Mouse (Mus musculus): ENCODE results near the gene Gm6309. TPM values are rescaled to one million over a fixed set of nuclear protein-coding genes. Genes with fewer than 3 reads are reported as not detected.

Gene Gm6309
- not detected for polyA plus RNA-seq (2014; fragmentation: Illumina TruSeq; extraction: RNeasy Lipid Tissue Mini Kit (QIAGEN cat#74804); ENCODE audit: low read depth, low replicate concordance)

DNA sequence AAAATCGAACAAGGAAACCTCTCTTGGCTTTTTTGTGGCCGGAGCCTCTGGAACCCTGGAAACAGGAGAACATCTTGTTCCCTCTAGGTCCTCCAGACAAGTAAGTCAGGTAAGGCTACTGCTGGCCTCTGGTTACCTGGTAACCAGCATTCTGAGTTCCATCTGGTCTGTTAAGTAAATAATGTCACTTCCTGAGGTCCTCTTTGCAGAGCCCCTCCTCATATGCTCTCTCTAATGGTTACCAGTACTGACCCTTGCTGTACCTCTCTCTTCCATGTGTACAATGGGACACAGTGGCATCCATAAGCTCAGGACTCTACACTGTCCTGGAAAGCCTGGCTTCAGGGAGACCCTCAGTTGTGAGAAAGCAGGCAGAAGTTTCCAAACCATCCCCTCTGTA is at the start of gene Gm6309:
Gene Gm6309, minus strand, starts transcription at position 101 of the 400 bp plus-strand sequence.

DNA sequence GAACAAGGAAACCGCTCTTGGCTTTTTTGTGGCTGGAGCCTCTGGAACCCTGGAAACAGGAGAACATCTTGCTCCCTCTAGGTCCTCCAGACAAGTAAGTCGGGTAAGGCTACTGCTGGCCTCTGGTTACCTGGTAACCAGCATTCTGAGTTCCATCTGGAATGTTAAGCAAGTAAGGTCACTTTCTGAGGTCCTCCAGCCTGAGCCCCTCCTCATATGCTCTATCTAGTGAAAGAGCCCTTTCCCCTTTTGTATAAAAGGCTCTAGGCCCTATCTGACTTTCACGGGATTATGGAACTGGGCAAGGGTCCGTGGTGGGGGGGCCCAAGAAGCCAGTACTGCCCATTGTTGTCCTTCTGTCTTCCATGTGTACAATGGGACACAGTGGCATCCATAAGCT is 14.7 kb upstream of the Gm6309 start, which contains the start of gene 1700001J03Rik:
Gene 1700001J03Rik, minus strand, starts transcription at position 101 of the 400 bp plus-strand sequence.

DNA sequence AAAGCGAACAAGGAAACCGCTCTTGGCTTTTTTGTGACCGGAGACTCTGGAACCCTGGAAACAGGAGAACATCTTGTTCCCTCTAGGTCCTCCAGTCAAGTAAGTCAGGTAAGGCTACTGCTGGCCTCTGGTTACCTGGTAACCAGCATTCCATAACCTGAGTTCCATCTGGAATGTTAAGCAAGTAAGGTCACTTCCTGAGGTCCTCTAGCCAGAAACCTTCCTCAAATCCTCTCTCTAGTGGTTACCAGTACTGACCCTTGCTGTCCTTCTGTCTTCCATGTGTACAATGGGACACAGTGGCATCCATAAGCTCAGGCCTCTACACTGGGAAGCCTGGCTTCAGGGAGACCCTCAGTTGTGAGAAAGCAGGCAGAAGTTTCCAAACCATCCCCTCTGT is 10.1 kb downstream of the Gm6309 start, which contains the start of gene Gm5565:
Gene Gm5565, minus strand, starts transcription at position 101 of the 400 bp plus-strand sequence.

Other genes starting within 250 kb of the Gm6309 start
- gene Cyp3a25, start 161.1 kb downstream of the Gm6309 start, polyA plus RNA-seq (2014; fragmentation: Illumina TruSeq; extraction: RNeasy Lipid Tissue Mini Kit (QIAGEN cat#74804); ENCODE audit: low read depth, low replicate concordance) = 0.71 TPM
- gene Cyp3a59, start 91.5 kb downstream of the Gm6309 start, polyA plus RNA-seq (2014; fragmentation: Illumina TruSeq; extraction: RNeasy Lipid Tissue Mini Kit (QIAGEN cat#74804); ENCODE audit: low read depth, low replicate concordance) = 0.24 TPM
- not detected for gene Gm5565, start 10.2 kb downstream of the Gm6309 start, polyA plus RNA-seq (2014; fragmentation: Illumina TruSeq; extraction: RNeasy Lipid Tissue Mini Kit (QIAGEN cat#74804); ENCODE audit: low read depth, low replicate concordance)
- gene 1700001J03Rik, start 14.6 kb upstream of the Gm6309 start, polyA plus RNA-seq (2014; fragmentation: Illumina TruSeq; extraction: RNeasy Lipid Tissue Mini Kit (QIAGEN cat#74804); ENCODE audit: low read depth, low replicate concordance) = 1.3 TPM
- gene Rnf6, start 50.8 kb upstream of the Gm6309 start, polyA plus RNA-seq (2014; fragmentation: Illumina TruSeq; extraction: RNeasy Lipid Tissue Mini Kit (QIAGEN cat#74804); ENCODE audit: low read depth, low replicate concordance) = 37.3 TPM
- 21.4 TPM for gene Cdk8, start 60.5 kb upstream of the Gm6309 start, polyA plus RNA-seq (2014; fragmentation: Illumina TruSeq; extraction: RNeasy Lipid Tissue Mini Kit (QIAGEN cat#74804); ENCODE audit: low read depth, low replicate concordance)
- gene Wasf3, start 214.3 kb upstream of the Gm6309 start, polyA plus RNA-seq (2014; fragmentation: Illumina TruSeq; extraction: RNeasy Lipid Tissue Mini Kit (QIAGEN cat#74804); ENCODE audit: low read depth, low replicate concordance) = 0.52 TPM

Data from heart, adult 10 weeks (tissue).